In the genomic region with DNA sequence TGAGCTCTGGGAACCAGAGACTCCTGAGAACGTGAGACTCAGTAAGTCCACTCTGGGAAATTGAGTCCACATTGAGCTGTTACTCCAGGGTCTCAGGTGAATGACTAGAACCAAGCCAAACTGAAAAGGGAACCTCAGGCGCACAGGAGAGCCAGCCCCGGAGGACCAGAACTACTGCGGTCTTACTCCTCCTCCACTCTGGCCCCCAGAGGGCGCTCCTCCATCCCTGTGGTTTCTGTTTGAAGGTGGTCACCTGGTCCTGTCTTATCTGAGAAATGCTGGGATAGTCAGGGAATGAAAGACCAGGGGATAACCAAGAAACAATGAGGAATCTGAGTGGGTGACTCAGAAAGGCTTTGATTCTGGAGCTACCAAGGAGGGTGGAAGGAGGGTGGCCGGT, we compare ENCODE assay signal across 8 mouse cellular contexts. TPM values are rescaled to one million over a fixed set of nuclear protein-coding genes. Genes with fewer than 3 reads are reported as not detected.
DNase-seq lines count a peak whose midpoint lies in the region; ATAC-seq and TF ChIP-seq lines count a peak whose summit lies in the region.

No protein-coding gene starts in this region.

- peak; percentile 44 for DNase-seq in forebrain, embryonic 14.5 days (ENCODE audit: low spot score)
- no peak for DNase-seq in MEL (ENCODE audit: low read depth, low spot score)
- peak; percentile 26 to 36 for DNase-seq in cerebellum, postnatal 36 days
- peak; percentile 45 for DNase-seq in liver, adult 2 months (ENCODE audit: extremely low read depth, low read depth, low spot score)
- DNase-seq in retina, embryonic 14.5 days (ENCODE audit: low spot score): peak; percentile 76
- peak; percentile 55 to 60 for DNase-seq in thymus, postnatal 36 days

- peaks cover 3% of the 10 kb centered on the region; the same call in 1 of the 2 replicates for H3K4me1 ChIP-seq in forebrain, embryonic 14.5 days (ENCODE audit: control insufficient read depth, insufficient read depth, low read length)
- H3K4me1 ChIP-seq in forebrain, embryonic 15.5 days: peaks cover 19% of the 10 kb centered on the region
- no peaks in the 10 kb centered on the region for H3K4me1 ChIP-seq in MEL (ENCODE audit: control insufficient read depth in 1 of 2, insufficient read depth in 2 of 2, low read length in 2 of 2)
- peaks cover 18% of the 10 kb centered on the region for H3K4me1 ChIP-seq in intestine, embryonic 15.5 days (replicated peaks)
- peaks cover 3% of the 10 kb centered on the region; the same call in 1 of the 2 replicates for H3K4me1 ChIP-seq in liver, adult 2 months (ENCODE audit: control insufficient read depth, insufficient read depth, low read length)

- no peaks in the 10 kb centered on the region for H3K36me3 ChIP-seq in forebrain, embryonic 14.5 days (ENCODE audit: control insufficient read depth, insufficient read depth, low read length)
- no peaks in the 10 kb centered on the region for H3K36me3 ChIP-seq in forebrain, embryonic 15.5 days
- H3K36me3 ChIP-seq in MEL (ENCODE audit: control insufficient read depth in 1 of 2, insufficient read depth in 2 of 2, low read length in 2 of 2): no peaks in the 10 kb centered on the region
- no peaks in the 10 kb centered on the region for H3K36me3 ChIP-seq in intestine, embryonic 15.5 days
- H3K36me3 ChIP-seq in liver, adult 2 months (ENCODE audit: control insufficient read depth, insufficient read depth, low read length): no peaks in the 10 kb centered on the region

- peak; percentile 55 to 71 (median 56) for TF ChIP-seq CTCF in MEL (IDR thresholded peaks at IDR 0.05 in 2 of 3, conservative IDR thresholded peaks at IDR 0.05 in 1 of 3; ENCODE audit: control insufficient read depth in 1 of 3, insufficient read depth in 1 of 3, low read depth in 2 of 3, low read length in 3 of 3, poor library complexity in 1 of 3, severe bottlenecking in 1 of 3)
- TF ChIP-seq CTCF in liver, adult 2 months (IDR thresholded peaks at IDR 0.05; ENCODE audit: low read depth, low read length): peak; percentile 90

- H3K27me3 ChIP-seq in forebrain, embryonic 14.5 days (replicated peaks; ENCODE audit: control insufficient read depth, insufficient read depth, low read length): peaks cover 34% of the 10 kb centered on the region
- H3K27me3 ChIP-seq in forebrain, embryonic 15.5 days: peaks cover 40% of the 10 kb centered on the region
- H3K27me3 ChIP-seq in MEL (ENCODE audit: control insufficient read depth in 1 of 2, insufficient read depth in 2 of 2, low read length in 2 of 2): no peaks in the 10 kb centered on the region; a peak in 1 of 4 replicates
- H3K27me3 ChIP-seq in intestine, embryonic 15.5 days (replicated peaks): peaks cover 21% of the 10 kb centered on the region
- no peaks in the 10 kb centered on the region for H3K27me3 ChIP-seq in liver, adult 2 months (ENCODE audit: control insufficient read depth, insufficient read depth, low read length)

- H3K4me3 ChIP-seq in forebrain, embryonic 14.5 days (ENCODE audit: low read depth, low read length): no peak overlapping the region
- no peak overlapping the region for H3K4me3 ChIP-seq in forebrain, embryonic 15.5 days
- no peak overlapping the region for H3K4me3 ChIP-seq in MEL (ENCODE audit: control insufficient read depth in 1 of 2, insufficient read depth in 1 of 2, low read depth in 2 of 2, low read length in 2 of 2)
- H3K4me3 ChIP-seq in intestine, embryonic 15.5 days (replicated peaks): no peak overlapping the region
- H3K4me3 ChIP-seq in liver, adult 2 months (ENCODE audit: insufficient read depth, low read depth, low read length): no peak overlapping the region

- TF ChIP-seq EP300 in MEL (IDR thresholded peaks at IDR 0.05; ENCODE audit: low read depth in 1 of 2, low read length in 2 of 2): no peak

- no peaks in the 10 kb centered on the region for H3K9me3 ChIP-seq in forebrain, embryonic 14.5 days (replicated peaks; ENCODE audit: control insufficient read depth, low read length)
- no peaks in the 10 kb centered on the region for H3K9me3 ChIP-seq in forebrain, embryonic 15.5 days
- no peaks in the 10 kb centered on the region for H3K9me3 ChIP-seq in MEL (replicated peaks; ENCODE audit: insufficient read depth, low read length)
- no peaks in the 10 kb centered on the region for H3K9me3 ChIP-seq in intestine, embryonic 15.5 days

- no peak for ATAC-seq in forebrain, embryonic 14.5 days
- ATAC-seq in forebrain, embryonic 15.5 days (replicated peaks): no peak
- ATAC-seq in intestine, embryonic 15.5 days: no peak

- no peaks in the 10 kb centered on the region for H3K79me2 ChIP-seq in MEL (ENCODE audit: control insufficient read depth, insufficient read depth, low read length, poor library complexity)
- peaks cover 4% of the 10 kb centered on the region; the same call in 1 of the 2 replicates for H3K79me2 ChIP-seq in liver, adult 2 months (ENCODE audit: control insufficient read depth, insufficient read depth, low read length)

- H3K27ac ChIP-seq in forebrain, embryonic 14.5 days (ENCODE audit: low read depth, low read length): no peak overlapping the region
- no peak overlapping the region for H3K27ac ChIP-seq in forebrain, embryonic 15.5 days (replicated peaks)
- no peak overlapping the region for H3K27ac ChIP-seq in MEL (ENCODE audit: control insufficient read depth, low read depth, low read length)
- no peak overlapping the region for H3K27ac ChIP-seq in intestine, embryonic 15.5 days
- H3K27ac ChIP-seq in liver, adult 2 months (replicated peaks; ENCODE audit: insufficient read depth, low read depth, low read length): no peak overlapping the region

- WGBS in forebrain, embryonic 14.5 days: 13% methylated on average over 6 of the region's 6 CpGs
- 20% methylated on average over 6 of the region's 6 CpGs for WGBS in forebrain, embryonic 15.5 days
- WGBS in intestine, embryonic 15.5 days: 22% methylated on average over 6 of the region's 6 CpGs
- WGBS in liver, adult 2 months: 21% methylated on average over 6 of the region's 6 CpGs

- TF ChIP-seq RAD21 in MEL (IDR thresholded peaks at IDR 0.05; ENCODE audit: low read depth, low read length): peak; percentile 6

- H3K4me2 ChIP-seq in forebrain, embryonic 14.5 days (ENCODE audit: low read length): no peak overlapping the region
- H3K4me2 ChIP-seq in forebrain, embryonic 15.5 days (replicated peaks): no peak overlapping the region
- H3K4me2 ChIP-seq in intestine, embryonic 15.5 days (replicated peaks): 0 out of 2 replicates have a peak overlapping the region, but pooled peaks have one; percentile 4

- no peak overlapping the region for H3K9ac ChIP-seq in forebrain, embryonic 14.5 days (ENCODE audit: low read length)
- H3K9ac ChIP-seq in forebrain, embryonic 15.5 days (replicated peaks): no peak overlapping the region
- no peak overlapping the region for H3K9ac ChIP-seq in MEL (ENCODE audit: control insufficient read depth, low read depth, low read length, poor library complexity, severe bottlenecking)
- H3K9ac ChIP-seq in intestine, embryonic 15.5 days: no peak overlapping the region
- no peak overlapping the region for H3K9ac ChIP-seq in liver, adult 2 months (ENCODE audit: low read depth, low read length)

- TF ChIP-seq POLR2A in MEL (IDR thresholded peaks at IDR 0.05; ENCODE audit: control insufficient read depth in 1 of 2, insufficient read depth in 1 of 2, low read depth in 1 of 2, low read length in 2 of 2, poor library complexity in 1 of 2): no peak
- TF ChIP-seq POLR2A in liver, adult 2 months (IDR thresholded peaks at IDR 0.05; ENCODE audit: extremely low read depth, insufficient read depth, low read length): no peak

TF ChIP-seq in MEL, 35 proteins besides CTCF, POLR2A, EP300 and RAD21:
- TF ChIP-seq POLR2AphosphoS2 (IDR thresholded peaks at IDR 0.05; ENCODE audit: low read length) (no peak), JUND (IDR thresholded peaks at IDR 0.05; ENCODE audit: low read depth, low read length) (no peak), SMC3 (IDR thresholded peaks at IDR 0.05; ENCODE audit: low read depth, low read length) (peak; percentile 44), POLR2AphosphoS5 (IDR thresholded peaks at IDR 0.05; ENCODE audit: borderline replicate concordance, low read depth, low read length) (no peak), MXI1 (IDR thresholded peaks at IDR 0.05; ENCODE audit: low read depth, low read length) (no peak), TCF12 (IDR thresholded peaks at IDR 0.05; ENCODE audit: low read depth, low read length) (no peak), E2F4 (IDR thresholded peaks at IDR 0.05; ENCODE audit: borderline replicate concordance, low read depth, low read length) (no peak), NRF1 (IDR thresholded peaks at IDR 0.05; ENCODE audit: insufficient read depth, low read depth, low read length, poor library complexity, severe bottlenecking) (no peak)
TF ChIP-seq in MEL: peak in this region for 1.

RNA-seq across cellular contexts. Expression of gene Pde8a, which starts 4.5 kb away (rescaled TPM):
- polyA plus RNA-seq in forebrain, embryonic 14.5 days (2014; fragmentation: Nextera tagmentation; extraction: Ambion mirVana): 1.5 and 1.7 TPM in 2 replicates
- 1.6 and 2.2 TPM in 2 replicates for polyA plus RNA-seq in forebrain, embryonic 15.5 days (2015; fragmentation: Nextera tagmentation; extraction: Ambion mirVana)
- not detected in 2 replicates for total RNA-seq in MEL (2012; rRNA removed)
- polyA plus RNA-seq in MEL (2012; ENCODE audit: insufficient read depth in 1 of 2, insufficient read length in 2 of 2, low read depth in 1 of 2, low replicate concordance in 2 of 2, missing spikeins in 1 of 2): under 1 TPM in 1 of 2 experiments, not detected in 1; 0.11 TPM
- polyA plus RNA-seq in intestine, embryonic 15.5 days (2015; fragmentation: Nextera tagmentation; extraction: Ambion mirVana): 2.7 and 3.3 TPM in 2 replicates
- 13.5 and 15.1 TPM in 2 replicates for total RNA-seq in liver, adult 2 months (2014; rRNA removed)
- polyA plus RNA-seq in liver, adult 2 months (2012; rRNA removed): 13.3 and 13.7 TPM in 2 replicates
